Mouse (Mus musculus) CH12.LX (cell line): Measurements from ENCODE around the gene Cxcr5. TPM values are rescaled to one million over a fixed set of nuclear protein-coding genes. Genes with fewer than 3 reads are reported as not detected.

Experiments used
- DNase-seq: peaks from one replicate; pipeline ENCODE4 v3.0.0-alpha.2; 2013; ENCODE audit errors: extremely low read depth
- H3K27ac ChIP-seq: 2 replicates; pipeline ENCODE4 v1.5.1; 2012; ENCODE audit warnings: low read depth, mild to moderate bottlenecking, control low read depth, moderate library complexity; ENCODE audit not compliant: insufficient read depth
- H3K27me3 ChIP-seq: replicated peaks from 2 replicates; pipeline ENCODE3; 2012; ENCODE audit warnings: inconsistent platforms
- H3K36me3 ChIP-seq, 2 experiments: replicated peaks in 1 of 2; 2 replicates each; pipeline versions ENCODE3 to v1.6.1; 2012; ENCODE audit warnings: inconsistent platforms in 1 of 2, low read length in 1 of 2, mild to moderate bottlenecking in 1 of 2, mixed read lengths in 1 of 2, moderate library complexity in 1 of 2; ENCODE audit not compliant: control insufficient read depth in 1 of 2, insufficient read depth in 1 of 2
- H3K4me1 ChIP-seq, 2 experiments: 2 replicates each; pipeline ENCODE4 v1.6.1; 2012; ENCODE audit warnings: inconsistent platforms in 1 of 2, moderate library complexity in 1 of 2; ENCODE audit not compliant: insufficient read depth in 2 of 2, control insufficient read depth in 1 of 2
- H3K4me2 ChIP-seq: 2 replicates; pipeline ENCODE4 v1.6.1; 2012; ENCODE audit warnings: low read depth, mild to moderate bottlenecking, control low read depth; ENCODE audit not compliant: poor library complexity, insufficient read depth, severe bottlenecking
- H3K4me3 ChIP-seq, 3 experiments: fragments of 150-350 bp in 1 of 3; sonication (generic) in 1 of 3; replicated peaks in 1 of 3; 2 replicates each; pipeline versions ENCODE3 to v1.5.1; 2011 to 2012; ENCODE audit warnings: low read depth in 2 of 3, low read length in 2 of 3, mild to moderate bottlenecking in 2 of 3, moderate library complexity in 2 of 3, control low read depth in 1 of 3, improper control_type of control experiment in 1 of 3, inconsistent platforms in 1 of 3, mixed read lengths in 1 of 3; ENCODE audit not compliant: poor library complexity in 1 of 3
- H3K79me2 ChIP-seq: replicated peaks from 2 replicates; pipeline ENCODE4 v1.6.1; 2012; ENCODE audit warnings: mild to moderate bottlenecking, moderate library complexity; ENCODE audit not compliant: control insufficient read depth, poor library complexity, insufficient read depth, severe bottlenecking; ENCODE audit errors: extremely low read depth
- H3K9ac ChIP-seq: 2 replicates; pipeline ENCODE4 v1.6.1; 2012; ENCODE audit warnings: low read depth, mild to moderate bottlenecking, control low read depth, moderate library complexity; ENCODE audit not compliant: insufficient read depth
- H3K9me3 ChIP-seq: replicated peaks from 2 replicates; pipeline ENCODE3; 2012; ENCODE audit warnings: low read length, inconsistent platforms, mixed read lengths
- CHD1 ChIP-seq: IDR thresholded peaks from 2 replicates; pipeline ENCODE4 v1.6.1; 2012; ENCODE audit warnings: low read depth, low read length, improper control_type of control experiment, inconsistent platforms
- CTCF ChIP-seq, 2 experiments: IDR thresholded peaks in 1 of 2; conservative IDR thresholded peaks in 1 of 2; 2 replicates each; pipeline ENCODE4 v1.5.1; 2011 to 2012; ENCODE audit warnings: low read depth in 2 of 2, low read length in 2 of 2, improper control_type of control experiment in 1 of 2, inconsistent platforms in 1 of 2, mild to moderate bottlenecking in 1 of 2, moderate library complexity in 1 of 2
- EP300 ChIP-seq: IDR thresholded peaks from 2 replicates; pipeline ENCODE4 v1.6.1; 2011; ENCODE audit warnings: low read length, improper control_type of control experiment
- ETS1 ChIP-seq: conservative IDR thresholded peaks from 2 replicates; pipeline ENCODE4 v1.6.1; 2012; ENCODE audit warnings: low read depth, mild to moderate bottlenecking, inconsistent platforms, low read length, improper control_type of control experiment, moderate library complexity
- HCFC1 ChIP-seq: IDR thresholded peaks from 2 replicates; pipeline ENCODE4 v1.6.1; 2012; ENCODE audit warnings: low read depth, mild to moderate bottlenecking, inconsistent platforms, low read length, improper control_type of control experiment
- IRF4 ChIP-seq: IDR thresholded peaks from 2 replicates; pipeline ENCODE4 v1.6.1; 2014; ENCODE audit warnings: low read depth, mild to moderate bottlenecking, inconsistent platforms, low read length, improper control_type of control experiment
- JUN ChIP-seq: IDR thresholded peaks from 2 replicates; pipeline ENCODE4 v1.6.1; 2011; ENCODE audit warnings: low read depth, mild to moderate bottlenecking, low read length, improper control_type of control experiment, moderate library complexity; ENCODE audit not compliant: insufficient read depth
- KAT2A ChIP-seq: IDR thresholded peaks from 2 replicates; pipeline ENCODE4 v1.6.1; 2012; ENCODE audit warnings: low read length, improper control_type of control experiment, inconsistent platforms; ENCODE audit not compliant: insufficient replicate concordance
- MAFK ChIP-seq: IDR thresholded peaks from 2 replicates; pipeline ENCODE4 v1.6.1; 2011; ENCODE audit warnings: low read length, improper control_type of control experiment; ENCODE audit not compliant: insufficient replicate concordance
- MAX ChIP-seq: IDR thresholded peaks from 2 replicates; pipeline ENCODE4 v1.6.1; 2011; ENCODE audit warnings: low read length, improper control_type of control experiment
- MAZ ChIP-seq: IDR thresholded peaks from 2 replicates; pipeline ENCODE4 v1.6.1; 2012; ENCODE audit warnings: low read depth, mild to moderate bottlenecking, inconsistent platforms, low read length, improper control_type of control experiment, moderate library complexity
- MEF2A ChIP-seq: IDR thresholded peaks from 2 replicates; pipeline ENCODE4 v1.6.1; 2014; ENCODE audit warnings: low read depth, mild to moderate bottlenecking, inconsistent platforms, low read length, improper control_type of control experiment, borderline replicate concordance
- MXI1 ChIP-seq: IDR thresholded peaks from 2 replicates; pipeline ENCODE4 v1.6.1; 2011; ENCODE audit warnings: mild to moderate bottlenecking, low read depth, low read length, improper control_type of control experiment
- MYC ChIP-seq: IDR thresholded peaks from 2 replicates; pipeline ENCODE4 v1.6.1; 2011; ENCODE audit warnings: low read depth, mild to moderate bottlenecking, improper control_type of control experiment, low read length
- NELFE ChIP-seq: IDR thresholded peaks from 2 replicates; pipeline ENCODE4 v1.6.1; 2011; ENCODE audit warnings: low read depth, low read length, improper control_type of control experiment
- PAX5 ChIP-seq: IDR thresholded peaks from 2 replicates; pipeline ENCODE4 v1.6.1; 2012; ENCODE audit warnings: low read length, inconsistent platforms, mixed read lengths
- POLR2A ChIP-seq: IDR thresholded peaks from 2 replicates; pipeline ENCODE4 v1.6.1; 2011; ENCODE audit warnings: low read depth, mild to moderate bottlenecking, improper control_type of control experiment, low read length
- POLR2AphosphoS2 ChIP-seq: IDR thresholded peaks from 2 replicates; pipeline ENCODE4 v1.6.1; 2011; ENCODE audit warnings: low read depth, low read length, improper control_type of control experiment
- RCOR1 ChIP-seq: conservative IDR thresholded peaks from 2 replicates; pipeline ENCODE4 v1.6.1; 2012; ENCODE audit warnings: low read depth, mild to moderate bottlenecking, inconsistent platforms, low read length, improper control_type of control experiment
- SIN3A ChIP-seq: IDR thresholded peaks from 2 replicates; pipeline ENCODE4 v1.6.1; 2012; ENCODE audit warnings: low read length, improper control_type of control experiment, inconsistent platforms
- SMC3 ChIP-seq: IDR thresholded peaks from 2 replicates; pipeline ENCODE4 v1.6.1; 2011; ENCODE audit warnings: low read depth, low read length, improper control_type of control experiment
- TBP ChIP-seq: conservative IDR thresholded peaks from 2 replicates; pipeline ENCODE4 v1.6.1; 2011; ENCODE audit warnings: low read depth, low read length, improper control_type of control experiment
- TCF12 ChIP-seq: IDR thresholded peaks from 2 replicates; pipeline ENCODE4 v1.6.1; 2014; ENCODE audit warnings: low read depth, mild to moderate bottlenecking, inconsistent platforms, low read length, improper control_type of control experiment
- UBTF ChIP-seq: IDR thresholded peaks from 2 replicates; pipeline ENCODE4 v1.6.1; 2012; ENCODE audit warnings: low read depth, mild to moderate bottlenecking, inconsistent platforms, low read length, improper control_type of control experiment, moderate library complexity
- USF1 ChIP-seq: IDR thresholded peaks from 2 replicates; pipeline ENCODE4 v1.6.1; 2014; ENCODE audit warnings: low read depth, mild to moderate bottlenecking, inconsistent platforms, low read length, improper control_type of control experiment
- USF2 ChIP-seq: conservative IDR thresholded peaks from 2 replicates; pipeline ENCODE4 v1.6.1; 2011; ENCODE audit warnings: low read depth, low read length, improper control_type of control experiment
- ZC3H11A ChIP-seq: IDR thresholded peaks from 2 replicates; pipeline ENCODE4 v1.6.1; 2012; ENCODE audit warnings: low read depth, mild to moderate bottlenecking, inconsistent platforms, low read length, improper control_type of control experiment
- ZKSCAN1 ChIP-seq: IDR thresholded peaks from 2 replicates; pipeline ENCODE4 v1.6.1; 2012; ENCODE audit warnings: low read depth, inconsistent platforms, low read length, improper control_type of control experiment, borderline replicate concordance
- ZMIZ1 ChIP-seq: IDR thresholded peaks from 2 replicates; pipeline ENCODE4 v1.6.1; 2012; ENCODE audit warnings: low read depth, mild to moderate bottlenecking, inconsistent platforms, low read length, improper control_type of control experiment
- dilution Hi-C: fragments of 300-500 bp; cut with MboI; formaldehyde crosslinking; loops from 2 replicates; pipeline ENCODE4 v1.14.3; 2020; ENCODE audit warnings: low sequenced_read_pairs; ENCODE audit not compliant: extremely low pct_unique_long_range_greater_than_20kb, extremely low pct_ligation_motif_present
- in situ Hi-C: fragments of 300-500 bp; cut with MboI; formaldehyde crosslinking; loops from 3 replicates; pipeline ENCODE4 v1.14.3; 2019; ENCODE audit warnings: low sequenced_read_pairs, low pct_ligation_motif_present, low pct_unique_long_range_greater_than_20kb, mixed read lengths
- polyA plus RNA-seq: library from polyadenylated mRNA; unstranded; fragments of >175 nt; gene quantifications from 2 replicates; pipeline ENCODE4 v1.2.1, GENCODE M21; 2012; ENCODE audit warnings: low read depth; ENCODE audit not compliant: insufficient read length
- total RNA-seq, 2 experiments: library from RNA; depleted of rRNA; stranded (reverse); fragments of 300-350 nt in 1 of 2; fragments of >200 nt in 1 of 2; gene quantifications; 2 replicates each; pipeline ENCODE4 v1.2.3; 2012 to 2014

Gene Cxcr5
- total and polyA plus RNA-seq, 3 experiments = 30.2 to 93.4 (median 70.5) TPM

DNA sequence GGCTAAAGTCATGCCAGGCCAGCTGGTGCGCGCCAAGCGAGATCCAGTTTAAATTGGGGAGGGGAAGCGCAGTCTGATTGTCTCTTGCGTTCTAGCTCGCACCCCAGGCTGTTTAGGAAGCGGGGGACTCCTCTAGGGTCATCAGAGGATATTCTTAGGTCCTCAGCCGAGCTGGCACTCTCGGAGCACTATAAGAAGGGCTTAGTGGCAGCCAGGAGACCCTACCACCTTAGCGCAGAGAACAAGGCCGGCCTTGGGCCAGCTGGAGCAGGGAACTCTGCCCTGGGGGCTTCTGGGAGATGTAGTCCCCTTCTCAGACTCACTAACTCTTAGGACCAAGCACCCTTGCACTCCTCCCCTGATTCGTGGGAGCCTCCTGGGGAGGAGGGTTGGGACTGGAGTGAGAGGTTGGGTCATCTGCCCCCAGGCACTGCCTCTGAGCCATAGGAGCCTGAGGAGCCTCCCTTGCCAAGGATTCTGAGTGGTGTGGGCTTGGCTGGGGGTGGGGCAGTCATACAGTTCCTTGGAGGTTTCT, 78.1 kb downstream of the Cxcr5 start:
- dilution Hi-C loops = no loop called here
- no peak for DNase-seq
- no peak overlapping the region for H3K27ac ChIP-seq
- H3K4me1 ChIP-seq = peaks cover 11 to 75% of the 10 kb centered on the region in 2 experiments
- peak overlapping the region; percentile 94 for H3K9ac ChIP-seq
- no peak for TF ChIP-seq EP300
- no peak for TF ChIP-seq NELFE
- no peak for TF ChIP-seq ETS1
- TF ChIP-seq ZKSCAN1 = no peak
- TF ChIP-seq TCF12 = peak; percentile 33; the same call in 1 of the 2 replicates
- TF ChIP-seq IRF4 = no peak
- no peak for TF ChIP-seq SMC3
- no peak for TF ChIP-seq UBTF
- TF ChIP-seq HCFC1 = peak; percentile 90
- TF ChIP-seq TBP = no peak
- no peak for TF ChIP-seq MAFK
- TF ChIP-seq MYC = no peak
- 0 out of 2 replicates have a peak, but pooled peaks have one; percentile 14 for TF ChIP-seq MXI1
- TF ChIP-seq SIN3A = peak; percentile 26; the same call in 1 of the 2 replicates
- peak; percentile 76; the same call in 1 of the 2 replicates for TF ChIP-seq KAT2A
- peak overlapping the region; percentile 85 for H3K4me2 ChIP-seq
- peaks cover 0 to 21% of the 10 kb centered on the region in 2 experiments for H3K36me3 ChIP-seq
- H3K27me3 ChIP-seq = peaks cover 5% of the 10 kb centered on the region
- no peaks in the 10 kb centered on the region for H3K9me3 ChIP-seq
- no peaks in the 10 kb centered on the region for H3K79me2 ChIP-seq
- peak overlapping the region; percentile 80 to 96 (median 92) for H3K4me3 ChIP-seq
- in situ Hi-C loops = no loop called here

DNA sequence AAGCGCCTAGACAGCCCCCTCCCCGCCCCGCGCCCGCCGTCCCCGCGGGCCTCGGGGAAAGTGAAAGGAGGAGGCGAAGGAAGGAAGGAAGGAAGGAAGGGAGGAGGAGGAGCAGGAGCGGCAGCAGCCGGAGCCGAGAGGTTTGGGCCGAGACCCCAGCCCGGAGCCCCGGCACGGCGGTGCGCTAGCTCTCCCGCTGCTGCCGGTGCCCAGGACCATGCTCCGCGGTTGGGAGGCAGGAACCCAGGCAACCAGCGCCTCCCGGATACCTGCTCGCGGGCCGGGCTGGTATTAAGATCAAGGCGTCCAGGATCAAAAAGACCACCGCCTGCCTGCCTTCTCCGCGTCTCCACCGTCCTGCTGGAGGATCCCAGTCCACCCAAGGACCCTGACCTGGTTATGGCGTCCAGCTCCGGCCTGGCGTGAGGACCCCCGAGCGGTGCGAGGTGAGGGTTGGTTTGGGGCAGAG, 78.6 kb downstream of the Cxcr5 start:
- Histone ChIP-seq H3K4me2 (peak overlapping the region; percentile 85), H3K4me1 (peaks cover 11 to 74% of the 10 kb centered on the region in 2 experiments)
- TF ChIP-seq MYC = no peak
- no peak for TF ChIP-seq USF2
- TF ChIP-seq MEF2A = no peak
- no peak for TF ChIP-seq KAT2A
- TF ChIP-seq MXI1 = 0 out of 2 replicates have a peak, but pooled peaks have one; percentile 12
- no peak for TF ChIP-seq USF1
- TF ChIP-seq POLR2AphosphoS2 = no peak
- TF ChIP-seq MAX = no peak
- TF ChIP-seq ZMIZ1 = no peak
- TF ChIP-seq POLR2A = 0 out of 2 replicates have a peak, but pooled peaks have one; percentile 0
- no peak for TF ChIP-seq CHD1
- no peak for TF ChIP-seq PAX5
- no peak for TF ChIP-seq MAFK
- TF ChIP-seq MAZ = no peak
- TF ChIP-seq UBTF = 0 out of 2 replicates have a peak, but pooled peaks have one; percentile 50
- no peak for TF ChIP-seq CTCF (conservative IDR thresholded peaks at IDR 0.05 in 1 of 2, IDR thresholded peaks at IDR 0.05 in 1 of 2; ENCODE audit: low read depth in 2 of 2, low read length in 2 of 2)
- no peak for TF ChIP-seq RCOR1
- no peak for TF ChIP-seq ZC3H11A
- TF ChIP-seq JUN = no peak
- TF ChIP-seq, all 38 proteins: peak for 3
- Histone ChIP-seq H3K27me3 (peaks cover 5% of the 10 kb centered on the region), H3K4me3 (peak overlapping the region; percentile 80 to 96 (median 92)), H3K9me3 (no peaks in the 10 kb centered on the region), H3K9ac (peak overlapping the region; percentile 94), H3K79me2 (no peaks in the 10 kb centered on the region), H3K36me3 (peaks cover 0 to 21% of the 10 kb centered on the region in 2 experiments), H3K27ac (no peak overlapping the region)
- in situ Hi-C loops (no loop called here), dilution Hi-C loops (no loop called here)
- no peak for DNase-seq
